Mouse (Mus musculus) hindbrain, embryonic 11.5 days (tissue): ENCODE data around the gene Nek4. TPM values are rescaled to one million over a fixed set of nuclear protein-coding genes. Genes with fewer than 3 reads are reported as not detected.

Experiments used
- ATAC-seq: fragments of 200-750 bp; cut with Nextera tagmentation; 2 replicates; pipeline ENCODE4 v1.8.0; 2017; ENCODE audit warnings: mild to moderate bottlenecking, moderate TSS enrichment, moderate library complexity; ENCODE audit not compliant: low FRiP score
- DNase-seq: peaks from one replicate; pipeline ENCODE4 v3.0.0-alpha.2; 2015; ENCODE audit warnings: low spot score
- H3K27ac ChIP-seq: fragments of 300-500 bp; sonication (generic); 2 replicates; pipeline ENCODE4 v1.5.1; 2014; ENCODE audit warnings: mild to moderate bottlenecking, low read depth, low read length
- H3K27me3 ChIP-seq: fragments of 300-500 bp; sonication (generic); 2 replicates; pipeline ENCODE4 v1.6.1; 2014; ENCODE audit warnings: mild to moderate bottlenecking, low read length, moderate library complexity, mixed read lengths; ENCODE audit not compliant: control insufficient read depth, insufficient read depth
- H3K36me3 ChIP-seq: fragments of 300-500 bp; sonication (generic); 2 replicates; pipeline ENCODE4 v1.6.1; 2014; ENCODE audit warnings: mild to moderate bottlenecking, low read length, moderate library complexity, mixed read lengths; ENCODE audit not compliant: control insufficient read depth, insufficient read depth
- H3K4me1 ChIP-seq: fragments of 300-500 bp; sonication (generic); replicated peaks from 2 replicates; pipeline ENCODE4 v1.6.1; 2014; ENCODE audit warnings: low read length, mixed read lengths; ENCODE audit not compliant: control insufficient read depth, insufficient read depth
- H3K4me2 ChIP-seq: fragments of 300-500 bp; sonication (generic); replicated peaks from 2 replicates; pipeline ENCODE4 v1.6.1; 2014; ENCODE audit warnings: mild to moderate bottlenecking, low read depth, low read length
- H3K4me3 ChIP-seq: fragments of 300-500 bp; sonication (generic); 2 replicates; pipeline ENCODE4 v1.5.1; 2014; ENCODE audit warnings: low read depth, low read length
- H3K9ac ChIP-seq: fragments of 300-500 bp; sonication (generic); 2 replicates; pipeline ENCODE4 v1.6.1; 2014; ENCODE audit warnings: low read depth, low read length
- H3K9me3 ChIP-seq: fragments of 300-500 bp; sonication (generic); 2 replicates; pipeline ENCODE4 v1.6.1; 2016; ENCODE audit warnings: low read length; ENCODE audit not compliant: control insufficient read depth
- WGBS: fragments of 180-500 bp; shearing (Covaris S2); extraction: QIAGEN DNeasy Blood & Tissue Kit; methylation state at CpG from one replicate; pipeline ENCODE4 v1.1.7; 2014; 5-methylcytosine and 5-hydroxymethylcytosine counted together
- polyA plus RNA-seq: library from polyadenylated mRNA; unstranded; fragments of >200 nt; fragmentation: Nextera tagmentation; extraction: Ambion mirVana; gene quantifications from 2 replicates; pipeline ENCODE4 v1.2.1, GENCODE M21; 2014

Gene Nek4
- 17.7 and 19.3 TPM in 2 replicates for polyA plus RNA-seq

DNA sequence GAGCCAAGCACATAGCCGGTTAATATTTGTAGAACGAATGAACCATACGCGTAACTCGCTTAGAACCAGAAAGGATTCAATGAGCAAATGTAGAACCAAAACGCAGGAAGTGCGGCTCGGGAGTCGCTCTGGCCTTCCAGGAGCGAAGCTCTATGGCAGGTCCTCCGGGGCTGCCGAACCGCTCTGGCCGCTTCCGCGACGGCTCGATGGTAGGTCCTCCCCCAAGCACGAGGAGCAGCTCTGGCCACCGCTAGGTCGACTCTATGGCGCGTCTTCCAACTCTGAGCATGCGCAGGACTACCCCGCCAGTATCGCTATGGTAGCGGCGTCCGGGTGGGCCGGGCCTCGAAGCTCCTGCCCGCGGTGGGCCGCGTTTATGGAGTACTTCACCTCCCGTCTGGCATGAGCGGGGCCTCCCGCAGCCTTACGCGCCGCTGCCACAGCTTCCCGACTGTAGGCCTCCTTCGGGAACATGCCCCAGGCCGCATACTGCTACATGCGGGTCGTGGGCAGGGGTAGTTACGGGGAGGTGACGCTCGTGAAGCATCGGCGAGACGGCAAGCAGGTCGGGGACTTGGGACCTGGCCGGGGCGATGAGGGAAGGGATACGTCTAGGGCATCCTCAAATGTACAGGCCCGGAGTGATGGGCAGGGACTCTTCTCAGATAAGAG, at the start of gene Nek4:
TSS of gene Nek4 (plus strand) at position 224 of the 672 bp plus-strand sequence.
- Histone ChIP-seq H3K4me3 (peak within 1 kb of the TSS; percentile 63), H3K4me2 (peak within 1 kb of the TSS; percentile 63), H3K9ac (peak within 1 kb of the TSS; percentile 60), H3K9me3 (no peaks in the 10 kb centered on the region), H3K27ac (no peak within 1 kb of the TSS), H3K27me3 (no peaks in the 10 kb centered on the region), H3K36me3 (no peaks in the 10 kb centered on the region), H3K4me1 (no peaks in the 10 kb centered on the region)
- ATAC-seq (peak; percentile 99), DNase-seq (peak; percentile 96)
- under 1% methylated on average over 57 of the region's 57 CpGs for WGBS

DNA sequence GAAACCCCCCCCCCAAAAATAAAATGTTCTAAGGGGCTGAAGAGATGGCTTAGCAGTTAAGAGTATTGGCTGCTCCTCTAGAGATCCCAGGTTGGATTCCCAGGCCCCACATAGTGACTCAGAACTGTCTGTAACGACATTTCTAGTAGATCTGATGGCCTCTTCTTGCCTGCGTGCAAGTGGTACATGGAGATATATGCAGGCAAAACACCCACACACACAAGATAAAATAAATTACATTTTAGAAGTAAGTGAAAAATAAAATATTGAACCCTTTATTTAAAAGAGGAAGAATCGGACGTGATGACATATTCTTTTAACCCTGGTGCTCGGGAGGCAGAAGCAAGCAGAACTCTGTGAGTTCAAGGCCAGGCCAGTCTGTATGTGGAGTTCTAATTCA, 48.5 kb upstream of the Nek4 start:
- Histone ChIP-seq H3K36me3 (no peaks in the 10 kb centered on the region), H3K4me1 (no peaks in the 10 kb centered on the region), H3K9ac (no peak overlapping the region), H3K27ac (no peak overlapping the region), H3K27me3 (no peaks in the 10 kb centered on the region), H3K4me2 (no peak overlapping the region), H3K9me3 (no peaks in the 10 kb centered on the region), H3K4me3 (no peak overlapping the region)
- ATAC-seq: no peak
- WGBS: 95% methylated on average over 5 of the region's 5 CpGs
- DNase-seq: no peak

DNA sequence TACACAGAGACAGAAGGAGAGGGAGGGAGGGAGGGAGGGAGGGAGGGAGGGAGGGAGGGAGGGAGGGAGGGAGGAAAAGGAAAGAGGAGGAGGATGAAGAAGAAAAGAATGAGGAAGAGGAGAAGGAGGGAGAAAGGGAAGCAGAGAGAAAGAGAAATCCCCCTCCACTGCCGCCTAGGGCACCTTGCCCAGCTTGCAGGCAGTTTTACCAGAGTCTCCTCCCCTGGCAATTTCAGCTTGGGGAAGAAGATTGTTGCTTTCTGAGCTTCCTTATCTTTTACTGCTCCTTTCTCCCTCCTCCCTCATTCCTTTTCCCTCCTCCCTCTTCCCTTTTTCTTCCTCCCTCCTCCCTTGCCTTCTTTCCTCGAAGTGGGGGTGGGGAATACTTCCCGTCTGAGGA, 48.1 kb upstream of the Nek4 start:
- Histone ChIP-seq H3K4me1 (no peaks in the 10 kb centered on the region), H3K27me3 (no peaks in the 10 kb centered on the region), H3K27ac (no peak overlapping the region), H3K4me2 (no peak overlapping the region), H3K9me3 (no peaks in the 10 kb centered on the region), H3K9ac (no peak overlapping the region), H3K36me3 (no peaks in the 10 kb centered on the region), H3K4me3 (no peak overlapping the region)
- DNase-seq (no peak), ATAC-seq (no peak)
- 66% methylated on average over 3 of the region's 3 CpGs for WGBS

DNA sequence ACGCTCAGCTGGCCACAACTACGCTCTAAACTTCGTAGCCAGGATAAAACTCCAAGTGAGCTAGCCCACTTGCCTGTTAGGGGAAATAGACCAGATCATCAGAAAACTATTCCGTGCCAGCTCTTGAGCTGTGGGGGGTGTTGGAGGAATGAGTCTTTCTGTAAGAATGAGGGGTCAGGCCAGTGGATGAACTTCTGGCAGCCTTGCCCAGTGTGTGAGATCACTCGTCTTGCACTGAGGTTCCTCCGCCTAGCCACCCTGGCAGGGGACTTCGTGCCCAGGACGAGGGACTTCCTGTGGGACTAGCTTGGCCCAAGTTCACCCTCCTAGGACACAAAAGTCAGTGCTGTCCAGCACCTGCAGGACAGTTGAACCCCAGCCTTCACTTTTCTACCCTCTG, 46.9 kb upstream of the Nek4 start:
- H3K9ac ChIP-seq: no peak overlapping the region
- H3K4me3 ChIP-seq: no peak overlapping the region
- H3K27ac ChIP-seq: no peak overlapping the region
- DNase-seq (no peak), ATAC-seq (no peak)
- WGBS: 84% methylated on average over 8 of the region's 8 CpGs
- H3K36me3 ChIP-seq: no peaks in the 10 kb centered on the region
- no peak overlapping the region for H3K4me2 ChIP-seq
- no peaks in the 10 kb centered on the region for H3K4me1 ChIP-seq
- no peaks in the 10 kb centered on the region for H3K9me3 ChIP-seq
- H3K27me3 ChIP-seq: no peaks in the 10 kb centered on the region

DNA sequence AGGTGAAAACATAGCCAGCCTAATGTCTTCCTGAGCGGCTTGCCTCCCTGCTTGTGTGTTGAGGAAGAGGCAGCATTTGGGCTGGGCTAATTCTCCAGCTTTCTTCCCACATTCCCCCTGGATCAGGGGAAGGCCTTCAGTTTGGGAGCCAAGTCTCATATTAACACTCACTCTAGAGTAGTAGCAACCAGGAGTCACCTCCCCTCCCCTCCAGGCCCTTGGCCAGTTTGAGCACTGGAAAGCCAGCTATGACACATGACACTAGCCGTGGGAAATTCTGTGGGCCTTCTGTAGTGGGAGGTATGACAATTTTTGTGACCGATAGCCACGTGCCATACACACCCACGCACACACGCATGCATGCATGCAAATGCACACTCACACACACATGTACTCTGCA, 45.2 kb upstream of the Nek4 start:
- DNase-seq: no peak
- Histone ChIP-seq H3K27ac (no peak overlapping the region), H3K4me3 (no peak overlapping the region), H3K27me3 (no peaks in the 10 kb centered on the region), H3K4me2 (no peak overlapping the region), H3K4me1 (no peaks in the 10 kb centered on the region), H3K9me3 (no peaks in the 10 kb centered on the region), H3K9ac (no peak overlapping the region), H3K36me3 (no peaks in the 10 kb centered on the region)
- no peak for ATAC-seq
- 95% methylated on average over 6 of the region's 6 CpGs for WGBS

DNA sequence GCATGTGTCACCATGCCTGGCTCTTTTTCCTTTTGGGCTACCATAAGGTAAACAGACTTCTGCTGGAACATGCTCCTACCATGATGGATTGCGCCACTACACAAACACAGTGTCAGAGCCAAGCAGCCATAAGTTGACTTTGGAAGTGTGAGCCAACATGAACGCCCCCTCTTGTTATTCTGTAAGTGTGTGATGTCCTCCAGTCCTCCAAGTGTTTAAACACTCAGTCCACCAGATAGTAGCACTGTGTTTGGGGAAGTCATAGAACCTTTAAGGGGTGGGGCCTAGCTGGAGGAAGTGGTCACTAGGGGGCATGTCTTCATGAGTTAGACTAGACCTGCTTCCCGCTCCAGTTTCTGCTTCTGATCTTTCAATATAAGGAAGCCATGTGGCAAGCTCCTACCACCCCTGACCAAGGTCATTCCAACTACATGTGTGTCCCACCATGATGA, 43.3 kb upstream of the Nek4 start:
- no peak overlapping the region for H3K4me3 ChIP-seq
- H3K36me3 ChIP-seq: no peaks in the 10 kb centered on the region
- H3K27me3 ChIP-seq: no peaks in the 10 kb centered on the region
- ATAC-seq: no peak
- H3K9me3 ChIP-seq: no peaks in the 10 kb centered on the region
- no peaks in the 10 kb centered on the region for H3K4me1 ChIP-seq
- H3K27ac ChIP-seq: no peak overlapping the region
- WGBS: 80% methylated on average over 3 of the region's 3 CpGs
- no peak for DNase-seq
- no peak overlapping the region for H3K9ac ChIP-seq
- no peak overlapping the region for H3K4me2 ChIP-seq

DNA sequence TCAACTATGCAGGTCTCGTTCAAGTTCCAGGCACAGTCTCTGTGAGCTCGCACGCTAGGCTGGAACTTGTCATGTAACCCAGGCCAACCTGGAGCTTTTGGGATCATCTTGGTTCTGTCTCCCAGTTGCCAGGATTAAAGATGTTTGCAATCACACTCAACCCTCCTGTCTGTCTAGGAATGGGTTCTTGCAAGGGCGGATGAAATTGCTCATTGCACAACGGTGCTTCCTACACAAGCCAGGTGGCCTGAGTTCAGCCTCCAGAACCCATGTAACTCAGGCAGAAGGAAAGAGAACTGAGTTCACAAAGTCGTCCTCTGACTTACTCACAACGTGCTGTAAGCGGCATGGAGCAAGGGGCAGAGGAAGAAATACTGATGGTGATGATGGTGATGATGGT, 40.0 kb upstream of the Nek4 start:
- WGBS: 92% methylated on average over 8 of the region's 8 CpGs
- no peaks in the 10 kb centered on the region for H3K36me3 ChIP-seq
- no peak overlapping the region for H3K9ac ChIP-seq
- no peak for DNase-seq
- no peaks in the 10 kb centered on the region for H3K9me3 ChIP-seq
- H3K4me2 ChIP-seq: no peak overlapping the region
- ATAC-seq: no peak
- no peak overlapping the region for H3K4me3 ChIP-seq
- H3K27ac ChIP-seq: no peak overlapping the region
- H3K4me1 ChIP-seq: no peaks in the 10 kb centered on the region
- no peaks in the 10 kb centered on the region for H3K27me3 ChIP-seq

DNA sequence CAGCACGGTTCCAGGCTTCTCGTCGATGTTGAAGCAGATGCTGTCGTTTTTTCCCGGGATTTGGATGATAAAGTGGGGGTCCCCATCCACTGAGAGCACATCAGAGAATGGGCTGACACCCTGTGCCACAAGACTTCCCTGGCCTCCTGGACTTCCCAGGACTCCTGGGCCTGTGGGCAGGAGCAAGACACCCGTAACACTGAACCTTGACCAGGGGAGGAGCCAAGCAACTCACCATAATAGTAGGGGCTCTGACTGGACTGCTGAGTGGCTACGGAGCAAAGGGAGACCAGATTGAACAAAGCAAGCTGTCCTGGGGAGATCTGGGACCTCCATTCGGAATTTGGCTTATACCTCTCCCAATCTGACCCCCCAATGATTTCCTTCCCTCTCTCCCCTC, 38.5 kb upstream of the Nek4 start:
- Histone ChIP-seq H3K27ac (no peak overlapping the region), H3K9me3 (no peaks in the 10 kb centered on the region), H3K4me3 (no peak overlapping the region), H3K27me3 (no peaks in the 10 kb centered on the region), H3K36me3 (no peaks in the 10 kb centered on the region), H3K4me2 (no peak overlapping the region), H3K4me1 (no peaks in the 10 kb centered on the region), H3K9ac (no peak overlapping the region)
- DNase-seq (no peak), ATAC-seq (no peak)
- WGBS: 81% methylated on average over 8 of the region's 8 CpGs

DNA sequence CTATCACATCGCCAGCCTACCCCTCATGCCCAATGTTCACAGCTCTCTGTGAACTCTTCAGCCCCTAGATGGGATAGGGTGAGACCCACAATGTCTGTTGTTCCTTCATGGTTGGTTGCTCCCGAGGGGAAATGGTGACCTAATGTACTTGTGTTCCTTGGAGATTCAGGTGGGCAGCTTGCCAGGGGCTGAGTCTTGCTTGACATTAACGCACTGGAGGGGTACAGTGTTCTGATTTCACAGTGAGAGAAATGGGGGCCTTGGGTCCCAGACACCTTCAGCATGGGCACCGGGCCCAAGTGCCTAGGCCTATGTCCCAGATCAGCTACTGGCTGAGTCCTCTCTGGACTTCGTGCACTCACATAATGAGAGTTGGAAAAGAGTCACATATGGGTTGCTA, 37.8 kb upstream of the Nek4 start:
- no peak for DNase-seq
- 88% methylated on average over 5 of the region's 5 CpGs for WGBS
- H3K36me3 ChIP-seq: no peaks in the 10 kb centered on the region

More for the DNA sequence above, 37.8 kb upstream of the Nek4 start:
- H3K27me3 ChIP-seq: no peaks in the 10 kb centered on the region
- H3K9ac ChIP-seq: no peak overlapping the region
- no peaks in the 10 kb centered on the region for H3K9me3 ChIP-seq
- no peak overlapping the region for H3K4me3 ChIP-seq
- H3K4me1 ChIP-seq: no peaks in the 10 kb centered on the region
- no peak overlapping the region for H3K4me2 ChIP-seq
- no peak for ATAC-seq
- no peak overlapping the region for H3K27ac ChIP-seq
